Mouse (Mus musculus): ENCODE data around the gene Uck1. TPM values are rescaled to one million over a fixed set of nuclear protein-coding genes. Genes with fewer than 3 reads are reported as not detected.

Gene Uck1
- total RNA-seq, 2 experiments from 2014 or later: 19.6 to 21.7 TPM

DNA sequence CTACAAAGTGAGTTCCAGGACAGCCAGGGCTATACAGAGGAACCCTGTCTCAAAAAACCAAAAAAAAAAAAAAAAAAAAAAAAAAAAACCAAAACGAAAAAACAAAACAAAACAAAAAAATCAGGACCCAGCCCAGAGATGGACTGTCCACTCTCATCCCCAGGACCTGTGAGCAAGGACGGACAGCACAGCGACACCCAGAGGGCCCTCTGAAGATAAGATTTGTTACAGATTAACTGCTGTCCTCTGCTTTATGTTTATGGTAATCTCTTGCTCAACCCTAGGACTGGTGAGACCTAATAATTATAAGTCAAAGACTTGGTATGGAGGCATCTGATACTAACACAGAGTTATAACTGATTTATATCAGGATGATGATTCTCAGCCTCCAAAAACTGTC is 15.9 kb upstream of the Uck1 start:
- no peak for DNase-seq (ENCODE audit: low spot score)
- intact Hi-C loops (cut with DNase I): no loop called here

- intact Hi-C loops (cut with DNase I): no loop called here
- DNase-seq (ENCODE audit: low spot score): no peak
Measured at GRCm38 (mm10) chr2:32260635-32261034, 676 bp upstream of the Uck1 start.

DNA sequence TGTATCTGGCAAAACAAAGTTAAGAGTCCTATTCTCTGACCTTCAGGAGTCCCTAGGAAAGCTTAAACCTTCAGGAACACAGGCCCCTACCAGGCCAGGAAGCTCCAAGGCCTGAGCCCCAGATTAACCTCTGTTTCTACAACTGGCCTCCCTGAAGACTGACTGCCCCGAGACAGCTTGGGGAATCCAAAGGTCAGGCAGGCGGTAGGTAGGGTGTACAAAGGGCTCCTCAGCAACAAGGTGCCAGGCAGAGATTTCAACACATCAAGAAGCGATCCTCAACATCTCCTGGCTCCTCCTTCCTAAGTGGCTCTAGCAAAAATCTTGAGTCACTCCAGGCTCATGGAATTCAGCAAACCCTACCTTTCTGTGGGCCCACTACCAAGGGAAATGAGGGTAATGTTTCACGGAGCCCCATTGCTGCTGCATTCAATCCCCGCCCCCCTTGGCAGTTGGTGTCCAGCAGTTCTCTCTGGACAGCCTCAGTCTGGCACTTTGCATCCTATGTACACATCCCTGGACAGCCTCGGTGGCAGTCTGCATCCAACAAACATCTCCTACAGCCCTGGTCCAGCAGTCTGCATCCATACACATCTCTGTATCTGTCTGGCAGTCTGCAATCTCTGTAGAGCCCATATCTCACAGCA is 949 bp downstream of the Uck1 start:
- intact Hi-C loops (cut with DNase I): no loop called here
- no peak for DNase-seq (ENCODE audit: low spot score)

GRCm38 (mm10) chr2:32256273-32256672 is 3.7 kb downstream of the Uck1 start:
- DNase-seq (ENCODE audit: low spot score): no peak
- intact Hi-C loops (cut with DNase I): no loop called here

DNA sequence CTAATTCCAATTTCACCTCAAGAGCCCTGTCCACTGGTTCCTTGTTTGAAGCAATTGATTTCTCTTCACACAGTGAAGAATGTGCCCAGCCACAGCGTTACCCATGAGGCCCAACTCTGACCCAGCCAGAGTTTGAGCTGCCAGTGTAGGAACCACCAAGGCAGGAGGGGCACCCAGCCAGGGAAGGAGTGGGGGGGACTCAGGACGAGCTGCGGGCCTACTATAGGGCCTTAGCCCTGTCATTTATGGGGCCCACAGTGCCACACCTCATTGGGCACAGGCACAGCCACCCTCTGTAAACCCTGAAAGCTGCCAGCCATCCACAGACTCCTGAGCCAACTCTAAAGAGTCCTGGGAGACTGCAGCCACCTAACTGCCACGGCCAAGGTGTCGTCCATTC is 5.4 kb downstream of the Uck1 start:
- intact Hi-C loops (cut with DNase I): no loop called here
- no peak for DNase-seq (ENCODE audit: low spot score)

DNA sequence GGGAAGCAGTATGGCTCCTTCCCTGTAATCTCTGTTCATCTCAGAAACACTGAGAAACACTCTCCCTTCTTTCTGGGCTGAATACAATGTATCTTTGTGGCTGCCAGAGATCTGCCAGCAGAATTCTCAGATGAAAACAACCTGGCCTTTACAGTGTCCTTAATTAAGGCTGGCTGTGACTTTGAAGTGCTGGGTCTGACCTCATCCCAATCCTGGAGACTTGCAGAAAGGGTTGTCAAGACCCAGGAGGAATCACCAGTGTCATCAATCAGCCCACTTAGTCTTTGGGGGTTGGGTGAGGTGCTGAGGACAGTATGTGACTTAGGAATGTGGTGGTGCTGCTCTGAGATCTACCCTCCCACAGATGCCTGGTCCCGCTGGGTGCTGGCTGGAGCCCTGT is 6.6 kb downstream of the Uck1 start:
- DNase-seq (ENCODE audit: low spot score): no peak
- intact Hi-C loops (cut with DNase I): no loop called here

GRCm38 (mm10) chr2:32252658-32253057 is 7.3 kb downstream of the Uck1 start:
- DNase-seq (ENCODE audit: low spot score): no peak
- intact Hi-C loops (cut with DNase I): no loop called here

- intact Hi-C loops (cut with DNase I): no loop called here
- no peak for DNase-seq (ENCODE audit: low spot score)
Measured at GRCm38 (mm10) chr2:32251791-32252527, 8.0 kb downstream of the Uck1 start.

- intact Hi-C loops (cut with DNase I): no loop called here
- DNase-seq (ENCODE audit: low spot score): no peak
Measured at GRCm38 (mm10) chr2:32248377-32249361, 11.3 kb downstream of the Uck1 start.

- intact Hi-C loops (cut with DNase I): no loop called here
- DNase-seq (ENCODE audit: low spot score): no peak
Measured at GRCm38 (mm10) chr2:32246741-32247140, 13.2 kb downstream of the Uck1 start.

DNA sequence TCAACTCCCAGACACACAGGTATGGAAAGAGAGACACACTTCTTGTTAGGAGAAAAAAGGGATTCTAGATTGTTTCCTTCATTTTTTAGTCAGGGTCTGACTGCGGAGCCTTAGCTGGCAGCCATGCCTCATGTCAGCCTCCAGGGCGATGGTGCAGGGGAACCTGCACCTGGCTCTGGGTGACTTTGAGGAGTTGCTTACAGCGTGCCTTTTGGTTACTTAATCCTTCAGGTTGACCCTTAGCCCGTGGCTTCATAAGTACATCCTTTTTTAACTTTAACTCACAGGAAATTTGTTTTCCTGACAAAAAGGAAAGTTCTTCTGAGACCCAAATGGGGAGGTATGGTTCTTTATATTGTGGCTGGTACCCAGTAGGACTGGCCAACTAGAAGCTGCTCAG is 17.0 kb downstream of the Uck1 start:
- intact Hi-C loops (cut with DNase I): no loop called here
- DNase-seq (ENCODE audit: low spot score): no peak

DNA sequence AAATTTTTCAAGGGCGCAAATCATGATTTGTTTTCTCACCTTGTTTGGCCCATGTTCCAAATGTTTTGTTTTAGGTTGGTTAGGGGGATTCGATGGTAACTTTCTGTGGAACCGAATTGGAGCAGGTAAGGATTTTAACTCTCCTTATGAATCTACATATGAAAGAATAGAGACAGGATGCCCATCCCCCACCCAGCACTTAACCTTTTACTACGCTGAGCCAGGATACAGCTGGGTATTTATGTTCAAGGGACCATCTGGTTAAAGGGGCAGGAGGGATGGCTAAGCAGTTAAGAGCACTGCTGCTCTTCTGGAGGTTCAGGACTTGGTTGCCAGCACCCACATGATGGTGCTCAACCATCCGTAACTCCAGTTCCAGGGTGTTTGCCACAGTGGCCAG is 19.4 kb downstream of the Uck1 start:
- no peak for DNase-seq (ENCODE audit: low spot score)
- intact Hi-C loops (cut with DNase I): no loop called here

- no peak for DNase-seq (ENCODE audit: low spot score)
- intact Hi-C loops (cut with DNase I): loop anchor here (5.0 kb wide), 1 partner anchor 87 kb away; the partner anchor contains the start of gene Prrc2b
Measured at GRCm38 (mm10) chr2:32238708-32239435, 21.1 kb downstream of the Uck1 start.

DNA sequence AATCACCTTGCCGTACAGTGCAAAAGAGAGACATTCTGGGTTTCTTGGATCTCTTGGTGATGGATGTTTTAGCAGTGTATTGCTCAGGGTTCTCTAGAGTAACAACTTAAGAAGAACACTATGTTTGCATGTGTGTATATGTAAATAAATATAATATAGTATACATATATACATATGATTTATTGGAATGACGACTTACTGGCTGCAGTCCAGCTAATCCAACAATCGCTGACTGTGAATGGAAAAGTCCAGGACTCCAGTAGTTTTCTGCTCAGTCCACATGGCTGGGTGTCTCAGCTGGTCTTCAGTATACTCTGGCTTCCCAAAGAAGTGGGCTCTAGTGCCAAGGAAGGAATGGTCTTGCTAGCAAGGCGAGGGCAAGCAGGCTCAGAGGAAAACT is 22.4 kb downstream of the Uck1 start:
- intact Hi-C loops (cut with DNase I): loop anchor here (5.0 kb wide), 1 partner anchor 85 kb away; the partner anchor contains the start of gene Prrc2b
- no peak for DNase-seq (ENCODE audit: low spot score)

- DNase-seq (ENCODE audit: low spot score): no peak
- intact Hi-C loops (cut with DNase I): loop anchor here (5.0 kb wide), 1 partner anchor 85 kb away; the partner anchor contains the start of gene Prrc2b
Measured at GRCm38 (mm10) chr2:32236760-32237487, 23.0 kb downstream of the Uck1 start.

DNA sequence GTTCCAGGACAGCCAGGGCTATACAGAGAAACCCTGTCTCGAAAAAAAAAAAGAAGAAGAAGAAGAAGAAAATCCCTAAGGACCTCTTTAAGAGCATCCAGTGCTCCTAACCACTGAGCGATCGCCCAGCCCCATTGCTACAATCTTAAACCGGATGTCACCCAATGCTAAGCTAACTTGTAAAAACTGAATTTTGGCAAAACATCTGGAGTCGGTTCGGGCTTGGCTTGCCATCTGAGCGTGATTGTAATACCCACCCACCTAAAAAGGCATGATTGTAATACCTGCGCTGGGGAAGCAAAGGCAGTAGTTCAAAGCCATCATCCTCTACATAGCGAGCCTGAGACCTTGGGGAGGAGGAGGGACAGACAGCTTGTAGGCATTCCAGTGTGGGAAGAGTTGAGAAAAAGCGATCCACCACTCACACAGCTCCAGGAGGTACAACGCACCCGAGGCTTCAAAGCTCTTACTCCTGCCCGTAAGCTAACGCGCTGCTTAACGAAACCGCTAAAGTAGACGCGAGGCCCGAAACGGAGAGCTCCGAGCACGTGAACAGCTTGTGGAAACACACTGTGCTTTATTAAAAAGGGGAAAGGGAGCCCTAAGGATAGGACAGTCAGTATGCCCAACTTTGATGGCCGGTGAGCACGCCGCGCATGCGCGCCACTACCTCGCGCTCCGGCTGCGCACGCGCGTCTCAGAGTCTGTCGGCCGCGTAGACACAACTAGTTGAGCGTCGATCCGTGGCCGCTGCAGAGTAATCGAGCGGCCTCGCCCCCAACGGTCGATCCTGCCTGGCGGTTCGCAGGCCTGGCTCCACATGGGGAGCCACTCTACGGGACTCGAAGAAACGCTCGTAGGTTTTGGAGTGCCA is 23.8 kb downstream of the Uck1 start, which contains the start of gene Pomt1:
Pomt1 (plus strand) TSS at position 705 of the 874 bp plus-strand sequence.
- intact Hi-C loops (cut with DNase I): loop anchor here (5.0 kb wide), 1 partner anchor 84 kb away; the partner anchor contains the start of gene Prrc2b
- DNase-seq (ENCODE audit: low spot score): peak; percentile 81

DNA sequence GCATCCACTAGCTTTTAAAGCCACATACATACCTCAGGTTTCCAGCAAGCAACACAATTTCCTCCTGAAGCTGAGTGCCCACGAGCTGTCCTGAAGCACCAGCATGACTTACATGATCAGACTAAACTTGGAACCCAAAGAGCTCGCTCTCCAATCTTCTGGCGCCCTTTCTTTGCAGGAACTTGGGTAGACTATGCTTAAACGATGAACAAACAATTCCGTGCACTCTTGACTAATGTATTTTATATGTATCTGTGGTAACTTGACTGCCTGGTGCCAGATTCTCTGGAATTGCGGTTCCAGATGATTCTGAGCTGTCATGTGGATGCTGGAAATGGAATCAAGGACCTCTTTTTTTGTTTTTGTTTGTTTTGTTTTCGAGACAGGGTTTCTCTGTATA is 24.5 kb downstream of the Uck1 start:
- DNase-seq (ENCODE audit: low spot score): no peak
- intact Hi-C loops (cut with DNase I): loop anchor here (5.0 kb wide), 1 partner anchor 83 kb away; the partner anchor contains the start of gene Prrc2b

DNA sequence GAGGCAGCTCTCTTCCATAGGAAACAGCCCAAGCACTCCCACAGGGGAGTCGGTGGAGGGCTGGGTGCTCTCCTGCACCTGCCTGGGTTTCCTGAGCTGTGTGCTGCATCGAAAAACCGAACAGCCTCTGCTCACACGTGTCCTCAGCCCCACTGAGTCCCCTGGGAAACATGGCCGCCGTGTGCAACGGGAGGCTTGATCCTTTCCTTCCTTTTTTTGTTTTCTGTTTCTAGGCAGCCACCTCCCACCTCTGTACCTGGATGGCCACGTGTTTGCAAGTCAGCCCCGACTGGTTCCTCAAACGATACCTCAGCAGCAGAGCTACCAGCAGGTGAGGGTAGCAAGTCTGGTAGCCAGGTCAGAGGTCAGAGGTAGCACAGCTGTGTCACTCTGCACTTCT is 37.9 kb downstream of the Uck1 start:
- intact Hi-C loops (cut with DNase I): no loop called here
- no peak for DNase-seq (ENCODE audit: low spot score)

Measured in heart, postnatal 25 days (tissue).